Mouse (Mus musculus) CH12F3 (cell line): Measurements from ENCODE around the gene Reps2.

Experiments used
- in situ Hi-C: fragments of 300-500 bp; cut with MboI; formaldehyde crosslinking; loops from 2 replicates; pipeline ENCODE4 v1.14.3; 2020; ENCODE audit warnings: low sequenced_read_pairs

Gene Reps2

DNA sequence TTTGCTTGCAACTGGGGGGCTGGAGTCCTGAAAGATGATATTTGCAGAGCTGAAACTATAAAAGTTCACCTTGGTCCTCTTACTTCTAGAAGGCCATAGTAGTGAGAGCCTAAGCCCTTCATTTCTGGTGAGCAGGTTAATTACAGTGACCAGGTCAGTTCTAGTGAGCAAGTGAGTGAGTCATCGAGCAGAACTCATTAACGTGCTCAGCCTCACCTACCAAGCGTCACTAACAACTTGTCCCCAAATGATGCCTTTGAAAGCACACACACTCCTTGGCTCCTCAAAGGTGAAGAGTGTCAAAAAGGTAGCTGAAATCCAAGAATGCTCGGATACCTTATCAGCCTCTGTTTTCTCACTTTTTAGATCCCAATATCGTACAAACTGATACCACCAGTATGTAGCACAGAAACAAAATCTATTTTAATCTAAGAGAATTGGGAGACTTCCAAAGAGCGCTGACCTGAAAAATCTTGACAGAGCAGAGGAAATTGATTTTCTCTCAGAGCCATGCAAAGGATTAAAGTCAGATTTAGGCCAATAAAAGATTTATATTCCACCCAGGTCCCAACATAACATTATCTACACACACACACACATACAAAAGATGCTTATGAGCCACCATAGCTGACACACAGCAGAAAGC is 53.2 kb downstream of the Reps2 start:
- in situ Hi-C loops: no loop called here

DNA sequence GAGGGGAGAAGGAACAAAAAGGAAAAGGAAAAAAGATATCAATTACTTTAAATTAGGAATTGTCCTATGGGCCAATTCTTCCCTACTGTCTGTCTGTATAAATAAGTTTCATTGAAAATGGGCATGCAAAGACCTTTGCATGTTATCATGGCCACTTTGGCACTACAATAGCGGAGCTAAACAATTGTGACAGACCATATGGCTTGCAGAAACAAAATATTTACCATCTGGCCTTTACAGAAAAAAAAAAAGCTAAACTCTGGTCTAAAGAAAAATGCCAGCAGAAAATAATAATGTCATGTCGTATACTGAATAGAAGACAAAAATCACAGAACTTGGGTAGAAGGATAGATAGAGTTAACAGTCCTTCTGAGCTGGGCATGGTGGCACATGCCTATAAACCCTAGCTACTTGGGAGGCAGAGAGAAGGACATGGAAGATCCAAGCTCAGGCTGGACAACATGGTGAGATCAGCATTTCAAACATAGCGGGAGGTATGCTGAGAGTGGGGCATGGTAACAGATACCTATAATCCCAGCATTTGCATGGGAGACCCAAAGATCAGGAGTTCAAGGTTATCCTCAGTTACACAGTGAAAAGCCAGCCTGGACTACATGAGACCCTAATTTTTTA is 54.2 kb downstream of the Reps2 start:
- in situ Hi-C loops: no loop called here

DNA sequence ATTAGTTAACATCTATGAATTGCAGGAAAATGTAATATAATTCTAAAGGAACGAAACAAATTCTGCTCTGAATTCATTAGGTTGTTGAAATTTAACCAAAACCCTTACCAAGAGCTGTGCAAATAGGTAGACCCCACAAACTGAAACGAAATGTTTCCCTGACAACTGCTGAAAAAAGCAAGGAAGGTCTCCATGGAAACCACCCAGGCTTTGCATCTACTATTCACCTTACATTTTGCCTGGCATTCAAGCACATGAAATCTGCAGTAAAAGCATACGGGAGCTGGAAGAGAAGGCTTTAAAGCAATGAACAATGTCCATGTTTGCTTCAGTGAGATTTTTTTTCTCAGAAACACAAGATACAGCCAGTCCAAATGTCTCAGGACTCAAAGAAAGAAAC is 59.1 kb downstream of the Reps2 start:
- in situ Hi-C loops: no loop called here

- in situ Hi-C loops: no loop called here
Observed at GRCm38 (mm10) chrX:162580521-162580920, 62.9 kb downstream of the Reps2 start.

- in situ Hi-C loops: no loop called here
Observed at GRCm38 (mm10) chrX:162568439-162568838, 75.0 kb downstream of the Reps2 start.

GRCm38 (mm10) chrX:162565501-162565900 is 77.9 kb downstream of the Reps2 start:
- in situ Hi-C loops: no loop called here

- in situ Hi-C loops: no loop called here
Observed at GRCm38 (mm10) chrX:162556459-162556841, 87.0 kb downstream of the Reps2 start.

GRCm38 (mm10) chrX:162555729-162556458 is 87.6 kb downstream of the Reps2 start:
- in situ Hi-C loops: no loop called here

DNA sequence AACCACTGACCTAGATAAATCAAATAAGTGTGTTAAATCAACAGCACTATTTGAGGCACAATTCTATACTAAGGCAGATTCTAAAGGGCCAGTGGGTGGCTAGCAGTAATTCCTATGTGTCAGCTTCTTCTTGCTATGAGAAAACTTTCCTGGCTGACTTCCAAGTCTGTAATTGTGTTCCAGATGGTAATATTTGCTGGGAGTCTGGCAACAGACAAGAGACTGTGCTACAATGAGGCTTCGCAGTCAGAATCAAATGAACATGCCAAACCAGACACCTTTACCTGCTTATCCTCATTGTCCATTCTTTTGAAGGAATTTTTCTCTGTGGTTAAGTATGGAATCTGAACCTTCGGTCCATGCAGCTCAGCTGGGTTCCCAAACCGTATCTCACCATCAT is 88.9 kb downstream of the Reps2 start:
- in situ Hi-C loops: no loop called here

GRCm38 (mm10) chrX:162552383-162552782 is 91.1 kb downstream of the Reps2 start:
- in situ Hi-C loops: no loop called here

GRCm38 (mm10) chrX:162545037-162545436 is 98.4 kb downstream of the Reps2 start:
- in situ Hi-C loops: no loop called here

- in situ Hi-C loops: no loop called here
Observed at GRCm38 (mm10) chrX:162542576-162543227, 100.7 kb downstream of the Reps2 start.

- in situ Hi-C loops: no loop called here
Observed at GRCm38 (mm10) chrX:162541961-162542360, 101.5 kb downstream of the Reps2 start.

GRCm38 (mm10) chrX:162531016-162531415 is 112.4 kb downstream of the Reps2 start:
- in situ Hi-C loops: no loop called here

- in situ Hi-C loops: no loop called here
Observed at GRCm38 (mm10) chrX:162527240-162527639, 116.2 kb downstream of the Reps2 start.

GRCm38 (mm10) chrX:162521831-162522514 is 121.5 kb downstream of the Reps2 start:
- in situ Hi-C loops: no loop called here

DNA sequence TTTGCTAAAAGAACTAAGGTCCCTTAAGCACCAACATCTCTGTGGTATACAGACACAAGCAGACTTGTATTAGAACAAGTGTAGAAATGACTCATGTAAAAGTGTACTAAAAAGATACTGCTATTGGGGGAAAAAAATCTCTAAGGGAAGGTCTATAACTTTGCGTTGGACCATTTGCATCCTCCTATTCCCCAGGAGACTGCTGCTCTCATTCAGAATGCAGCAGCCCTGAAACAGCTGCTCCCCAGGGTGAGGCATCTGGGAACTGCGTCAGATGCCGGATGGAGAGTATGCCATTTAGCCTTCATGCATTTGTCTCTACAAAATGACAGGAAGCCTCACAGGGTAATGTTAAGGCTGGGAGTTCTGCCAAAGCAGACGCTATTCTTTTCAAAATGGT is 122.3 kb downstream of the Reps2 start:
- in situ Hi-C loops: no loop called here

- in situ Hi-C loops: no loop called here
Observed at GRCm38 (mm10) chrX:162520374-162520773, 123.1 kb downstream of the Reps2 start.

DNA sequence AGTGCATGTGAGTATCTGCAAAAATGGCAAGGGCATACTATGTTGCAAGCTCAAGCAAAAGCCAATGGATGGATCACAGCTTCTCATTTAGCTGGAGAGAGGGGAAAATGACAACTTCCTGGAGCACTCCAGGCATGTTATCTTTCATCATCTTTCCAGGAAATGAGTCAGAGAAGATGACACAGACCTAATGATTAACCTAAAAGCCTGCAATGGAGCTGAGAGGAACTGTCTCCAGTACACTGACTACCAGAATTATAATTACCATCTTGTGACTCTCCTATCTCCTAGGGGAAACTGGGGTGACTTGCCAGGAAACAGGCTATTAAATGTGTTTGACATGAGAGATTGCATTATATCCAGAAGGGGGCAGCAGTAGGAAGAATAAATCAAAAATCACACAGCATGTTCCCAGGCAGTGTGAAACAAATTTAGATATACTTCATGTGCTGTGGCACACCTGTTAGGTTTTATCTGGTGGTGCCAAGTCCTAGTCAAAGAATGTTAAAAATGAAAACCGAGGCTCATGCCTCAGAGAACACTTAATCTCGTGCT is 132.9 kb downstream of the Reps2 start:
- in situ Hi-C loops: no loop called here

- in situ Hi-C loops: no loop called here
Observed at GRCm38 (mm10) chrX:162505186-162505585, 138.3 kb downstream of the Reps2 start.

DNA sequence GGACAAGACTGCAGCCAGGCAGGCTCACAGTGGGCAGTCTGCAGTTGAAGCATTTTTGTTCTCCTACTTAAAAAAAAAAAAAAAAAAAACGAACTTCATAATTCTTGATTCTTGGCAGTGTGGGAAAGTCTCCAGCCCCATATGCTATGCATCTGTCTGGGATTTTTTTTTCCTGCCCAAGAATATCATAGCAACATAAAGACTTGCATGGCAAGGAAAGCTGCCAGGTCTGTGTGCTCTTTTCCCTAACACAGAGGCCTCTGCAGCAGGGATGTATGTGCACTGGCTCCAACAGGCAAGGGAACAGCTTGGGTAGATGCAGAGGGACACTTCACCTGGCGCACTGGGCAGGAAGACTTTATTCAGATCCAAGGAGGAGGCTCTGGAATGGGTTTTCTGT is 140.0 kb downstream of the Reps2 start:
- in situ Hi-C loops: no loop called here
